Mouse (Mus musculus): ENCODE results near the gene Prdm16.

The Prdm16 gene

GRCm38 (mm10) chr4:154393196-154394122 is 243.2 kb downstream of the Prdm16 start:
- in situ Hi-C loops (cut with MboI, MseI), result no loop called here

- in situ Hi-C loops (cut with MboI, MseI), result no loop called here
Observed at GRCm38 (mm10) chr4:154392641-154393040, 244.0 kb downstream of the Prdm16 start.

- in situ Hi-C loops (cut with MboI, MseI), result no loop called here
Observed at GRCm38 (mm10) chr4:154390333-154391080, 246.2 kb downstream of the Prdm16 start.

GRCm38 (mm10) chr4:154389641-154390040 is 247.0 kb downstream of the Prdm16 start:
- in situ Hi-C loops (cut with MboI, MseI), result no loop called here

- in situ Hi-C loops (cut with MboI, MseI), result no loop called here
Observed at GRCm38 (mm10) chr4:154386810-154387209, 249.9 kb downstream of the Prdm16 start.

GRCm38 (mm10) chr4:154385918-154386317 is 250.8 kb downstream of the Prdm16 start:
- in situ Hi-C loops (cut with MboI, MseI), result no loop called here

- in situ Hi-C loops (cut with MboI, MseI), result no loop called here
Observed at GRCm38 (mm10) chr4:154385208-154385607, 251.5 kb downstream of the Prdm16 start.

- in situ Hi-C loops (cut with MboI, MseI), result no loop called here
Observed at GRCm38 (mm10) chr4:154378876-154379275, 257.8 kb downstream of the Prdm16 start.

- in situ Hi-C loops (cut with MboI, MseI), result no loop called here
Observed at GRCm38 (mm10) chr4:154375939-154376625, 260.6 kb downstream of the Prdm16 start.

GRCm38 (mm10) chr4:154371542-154372247 is 265.0 kb downstream of the Prdm16 start:
- in situ Hi-C loops (cut with MboI, MseI), result no loop called here

GRCm38 (mm10) chr4:154370841-154371240 is 265.8 kb downstream of the Prdm16 start:
- in situ Hi-C loops (cut with MboI, MseI), result no loop called here

- in situ Hi-C loops (cut with MboI, MseI), result loop anchor here (10.0 kb wide), 1 partner anchor 464 kb away; no protein-coding TSS in a partner anchor
Observed at GRCm38 (mm10) chr4:154369089-154369488, 267.6 kb downstream of the Prdm16 start.

- in situ Hi-C loops (cut with MboI, MseI), result loop anchor here (10.0 kb wide), 1 partner anchor 462 kb away; no protein-coding TSS in a partner anchor
Observed at GRCm38 (mm10) chr4:154366836-154367235, 269.8 kb downstream of the Prdm16 start.

- in situ Hi-C loops (cut with MboI, MseI), result loop anchor here (10.0 kb wide), 1 partner anchor 460 kb away; no protein-coding TSS in a partner anchor
Observed at GRCm38 (mm10) chr4:154364752-154365151, 271.9 kb downstream of the Prdm16 start.

- in situ Hi-C loops (cut with MboI, MseI), result loop anchor here (10.0 kb wide), 1 partner anchor 456 kb away; no protein-coding TSS in a partner anchor
Observed at GRCm38 (mm10) chr4:154360850-154361249, 275.8 kb downstream of the Prdm16 start.

GRCm38 (mm10) chr4:154360441-154360840 is 276.2 kb downstream of the Prdm16 start:
- in situ Hi-C loops (cut with MboI, MseI), result loop anchor here (10.0 kb wide), 1 partner anchor 456 kb away; no protein-coding TSS in a partner anchor

GRCm38 (mm10) chr4:154359762-154360300 is 276.8 kb downstream of the Prdm16 start:
- in situ Hi-C loops (cut with MboI, MseI), result loop anchor here (10.0 kb wide), 1 partner anchor 455 kb away; no protein-coding TSS in a partner anchor

- in situ Hi-C loops (cut with MboI, MseI), result no loop called here
Observed at GRCm38 (mm10) chr4:154358816-154359215, 277.9 kb downstream of the Prdm16 start.

GRCm38 (mm10) chr4:154358370-154358769 is 278.3 kb downstream of the Prdm16 start:
- in situ Hi-C loops (cut with MboI, MseI), result no loop called here

GRCm38 (mm10) chr4:154355408-154355807 is 281.3 kb downstream of the Prdm16 start:
- in situ Hi-C loops (cut with MboI, MseI), result no loop called here
